Mouse (Mus musculus) cerebral cortex, adult 2 months (tissue): ENCODE measurements around the gene Cldn3.

Experiments
- WGBS: fragments of 180-500 bp; shearing (Covaris S2); methylation state at CpG from one replicate; pipeline ENCODE4 v1.1.7; 2018; 5-methylcytosine and 5-hydroxymethylcytosine counted together

Gene Cldn3

DNA sequence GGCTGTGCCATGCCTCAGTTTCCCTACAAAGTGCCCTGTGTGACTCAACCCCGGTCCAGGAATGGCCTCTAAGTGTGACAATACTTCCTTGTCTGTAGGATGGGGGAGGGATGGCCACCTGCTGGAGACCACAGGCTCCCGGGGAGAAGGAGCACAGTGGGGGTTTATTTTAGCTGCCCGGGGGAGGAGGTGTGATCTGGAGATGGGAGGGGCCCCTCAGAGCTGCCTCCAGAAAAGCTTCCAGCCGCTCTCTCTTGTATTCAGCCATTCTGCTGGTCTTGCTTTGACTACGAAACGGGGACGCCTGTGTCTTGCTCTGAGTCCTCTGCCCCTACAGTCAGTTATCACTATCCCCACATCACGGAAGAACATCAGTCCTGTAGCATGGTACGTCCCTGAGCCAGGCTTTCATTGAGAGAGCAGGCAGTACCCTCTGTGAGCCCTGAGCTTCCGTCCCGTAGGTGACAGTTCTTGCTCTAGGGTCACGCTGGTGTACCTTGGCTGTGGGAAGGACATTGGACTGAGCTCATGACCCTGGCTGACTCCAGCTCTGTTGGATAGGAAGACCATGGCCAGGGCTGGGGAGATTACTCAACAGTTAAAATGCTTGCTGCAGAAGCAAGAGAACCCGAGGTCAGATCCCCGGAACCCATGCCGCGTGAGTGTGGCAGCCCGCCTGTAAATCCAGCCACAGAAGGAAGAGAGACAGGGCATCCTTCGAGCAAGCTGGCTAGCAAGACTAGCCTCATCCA, 49.8 kb downstream of the Cldn3 start:
- 36% methylated on average over 18 of the region's 18 CpGs for WGBS
